Mouse (Mus musculus): ENCODE data around the gene Aagab. TPM values are rescaled to one million over a fixed set of nuclear protein-coding genes. Genes with fewer than 3 reads are reported as not detected.

The Aagab gene
- total RNA-seq, 2 experiments from 2014 or later = 16.0 to 30.9 TPM

- ATAC-seq (replicated peaks; ENCODE audit: poor library complexity) = no peak
These were observed 66.2 kb downstream of the Aagab start for GRCm38 (mm10) chr9:63668621-63669020.

- no peak for ATAC-seq (replicated peaks; ENCODE audit: poor library complexity)
These were observed 67.4 kb downstream of the Aagab start for GRCm38 (mm10) chr9:63669816-63670215.

- 0 out of 2 replicates have a peak, but pooled peaks have one; percentile 14 for ATAC-seq (replicated peaks; ENCODE audit: poor library complexity)
These were observed 70.5 kb downstream of the Aagab start for GRCm38 (mm10) chr9:63672797-63673493.

- no peak for ATAC-seq (replicated peaks; ENCODE audit: poor library complexity)
These were observed 71.0 kb downstream of the Aagab start for GRCm38 (mm10) chr9:63673494-63673805.

GRCm38 (mm10) chr9:63674613-63675012 lies 72.2 kb downstream of the Aagab start:
- no peak for ATAC-seq (replicated peaks; ENCODE audit: poor library complexity)

- ATAC-seq (replicated peaks; ENCODE audit: poor library complexity) = no peak
These were observed 75.2 kb downstream of the Aagab start for GRCm38 (mm10) chr9:63677621-63678020.

GRCm38 (mm10) chr9:63678076-63678475 lies 75.6 kb downstream of the Aagab start:
- peak; percentile 86 for ATAC-seq (replicated peaks; ENCODE audit: poor library complexity)

- peak; percentile 40 for ATAC-seq (replicated peaks; ENCODE audit: poor library complexity)
These were observed 79.8 kb downstream of the Aagab start for GRCm38 (mm10) chr9:63682301-63682700.

- ATAC-seq (replicated peaks; ENCODE audit: poor library complexity) = no peak
These were observed 80.5 kb downstream of the Aagab start for GRCm38 (mm10) chr9:63682943-63683342.

GRCm38 (mm10) chr9:63684277-63684676 lies 81.8 kb downstream of the Aagab start:
- ATAC-seq (replicated peaks; ENCODE audit: poor library complexity) = peak; percentile 89

- no peak for ATAC-seq (replicated peaks; ENCODE audit: poor library complexity)
These were observed 82.9 kb downstream of the Aagab start for GRCm38 (mm10) chr9:63685352-63685751.

- no peak for ATAC-seq (replicated peaks; ENCODE audit: poor library complexity)
These were observed 85.1 kb downstream of the Aagab start for GRCm38 (mm10) chr9:63687413-63688015.

- ATAC-seq (replicated peaks; ENCODE audit: poor library complexity) = peak; percentile 78
These were observed 88.1 kb downstream of the Aagab start for GRCm38 (mm10) chr9:63690511-63690910.

- ATAC-seq (replicated peaks; ENCODE audit: poor library complexity) = no peak
These were observed 89.5 kb downstream of the Aagab start for GRCm38 (mm10) chr9:63691960-63692359.

Other genes with a start within 250 kb of the Aagab start
- 26.5 and 27.1 TPM in 2 replicates for gene Map2k5, start 224.8 kb upstream of the Aagab start, total RNA-seq (2015)
- 15.7 and 23.4 TPM in 2 replicates for gene Map2k5, start 224.8 kb upstream of the Aagab start, total RNA-seq (2017)
- 17.9 and 21.9 TPM in 2 replicates for gene 2300009A05Rik, start 203.4 kb upstream of the Aagab start, total RNA-seq (2015)
- gene 2300009A05Rik, start 203.4 kb upstream of the Aagab start, total RNA-seq (2017) = 2.9 and 6.9 TPM in 2 replicates
- gene Iqch, start 167 bp upstream of the Aagab start, total RNA-seq (2015) = not detected in 2 replicates
- not detected in 2 replicates for gene Iqch, start 167 bp upstream of the Aagab start, total RNA-seq (2017)
- gene Smad3, start 155.3 kb downstream of the Aagab start, total RNA-seq (2015) = 12.6 and 14.4 TPM in 2 replicates
- 16.7 and 16.8 TPM in 2 replicates for gene Smad3, start 155.3 kb downstream of the Aagab start, total RNA-seq (2017)

Measured in megakaryocyte progenitor cell, adult 5-6 weeks (primary cell).